Mouse (Mus musculus) bone marrow, adult 2 months (tissue): Measurements from ENCODE around the gene Ubl4b.

Experiments used
- CTCF ChIP-seq: fragments of 200-500 bp; IDR thresholded peaks from 2 replicates; pipeline ENCODE4 v1.5.1; 2011; ENCODE audit warnings: low read length, control low read depth; ENCODE audit not compliant: control insufficient read depth, insufficient read depth
- POLR2A ChIP-seq: fragments of 200-500 bp; IDR thresholded peaks from 2 replicates; pipeline ENCODE4 v1.6.1; 2011; ENCODE audit warnings: low read depth, mild to moderate bottlenecking, control low read depth, low read length, borderline replicate concordance; ENCODE audit not compliant: control insufficient read depth

- TF ChIP-seq CTCF (no peak), POLR2A (no peak)
Observed at GRCm38 (mm10) chr3:107530581-107530980, 24.3 kb downstream of the Ubl4b start.
